Mouse (Mus musculus) lung, postnatal 0 days (tissue): Measurements from ENCODE around the gene 1700001L19Rik. TPM values are rescaled to one million over a fixed set of nuclear protein-coding genes. Genes with fewer than 3 reads are reported as not detected.

Source experiments
- ATAC-seq: fragments of 200-750 bp; cut with Nextera tagmentation; 2 replicates; pipeline ENCODE4 v1.8.0; 2017; ENCODE audit warnings: moderate library complexity
- DNase-seq: peaks from one replicate; pipeline ENCODE4 v3.0.0-alpha.2; 2016; ENCODE audit warnings: low spot score
- H3K27ac ChIP-seq: fragments of 300-500 bp; sonication (generic); 2 replicates; pipeline ENCODE4 v1.5.1; 2014; ENCODE audit warnings: antibody characterized with exemption, mild to moderate bottlenecking, low read length, mixed read lengths
- H3K27me3 ChIP-seq: fragments of 300-500 bp; sonication (generic); replicated peaks from 2 replicates; pipeline ENCODE4 v1.6.1; 2014; ENCODE audit warnings: low read length, mixed read lengths; ENCODE audit not compliant: insufficient read depth
- H3K36me3 ChIP-seq: fragments of 300-500 bp; sonication (generic); 2 replicates; pipeline ENCODE4 v1.6.1; 2014; ENCODE audit warnings: low read length, mixed read lengths; ENCODE audit not compliant: insufficient read depth
- H3K4me1 ChIP-seq: fragments of 300-500 bp; sonication (generic); 2 replicates; pipeline ENCODE4 v1.6.1; 2014; ENCODE audit warnings: antibody characterized with exemption, low read depth, low read length, mixed read lengths; ENCODE audit not compliant: insufficient read depth
- H3K4me2 ChIP-seq: fragments of 300-500 bp; sonication (generic); replicated peaks from 2 replicates; pipeline ENCODE4 v1.6.1; 2014; ENCODE audit warnings: low read depth, mild to moderate bottlenecking, low read length, moderate library complexity, mixed read lengths
- H3K4me3 ChIP-seq: fragments of 300-500 bp; sonication (generic); 2 replicates; pipeline ENCODE4 v1.5.1; 2014; ENCODE audit warnings: low read depth, low read length
- H3K9ac ChIP-seq: fragments of 300-500 bp; sonication (generic); replicated peaks from 2 replicates; pipeline ENCODE4 v1.6.1; 2014; ENCODE audit warnings: low read depth, mild to moderate bottlenecking
- H3K9me3 ChIP-seq: fragments of 300-500 bp; sonication (generic); 2 replicates; pipeline ENCODE4 v1.6.1; 2016; ENCODE audit warnings: low read length, mixed read lengths
- CTCF ChIP-seq: IDR thresholded peaks from 2 replicates; pipeline ENCODE4 v1.5.1; 2016; ENCODE audit warnings: antibody characterized with exemption, mild to moderate bottlenecking
- EP300 ChIP-seq: IDR thresholded peaks from 2 replicates; pipeline ENCODE4 v1.6.1; 2016; ENCODE audit warnings: antibody characterized with exemption, mild to moderate bottlenecking, control low read depth
- WGBS: fragments of 180-500 bp; shearing (Covaris S2); extraction: QIAGEN DNeasy Blood & Tissue Kit; methylation state at CpG from one replicate; pipeline ENCODE4 v1.1.7; 2014; 5-methylcytosine and 5-hydroxymethylcytosine counted together
- polyA plus RNA-seq: library from polyadenylated mRNA; unstranded; fragments of >200 nt; fragmentation: Nextera tagmentation; extraction: Ambion mirVana; gene quantifications from 2 replicates; pipeline ENCODE4 v1.2.1, GENCODE M21; 2015

1700001L19Rik gene
- polyA plus RNA-seq, 1 experiment from 2014 or later = 4.5 TPM

DNA sequence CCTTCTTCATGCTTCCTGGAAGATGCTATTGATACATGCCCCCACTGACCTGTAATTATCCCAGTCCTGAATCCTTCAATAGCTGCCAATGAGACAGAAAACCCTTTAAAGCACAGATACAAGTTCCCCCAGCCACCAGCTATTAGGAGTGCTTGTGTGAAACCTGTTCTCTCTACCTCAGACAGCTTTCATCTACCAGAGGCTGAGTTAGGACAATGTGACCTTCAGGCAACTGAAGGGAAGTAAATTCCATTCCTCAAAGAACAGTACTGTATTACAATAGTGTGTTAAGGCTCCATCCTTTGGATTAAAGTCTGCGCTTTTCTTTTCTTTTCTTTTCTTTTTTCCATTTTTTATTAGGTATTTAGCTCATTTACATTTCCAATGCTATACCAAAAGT, 45.6 kb downstream of the 1700001L19Rik start:
- no peak for DNase-seq
- no peak for ATAC-seq
- H3K4me3 ChIP-seq = no peak overlapping the region
- H3K4me2 ChIP-seq = no peak overlapping the region
- no peak overlapping the region for H3K27ac ChIP-seq
- no peaks in the 10 kb centered on the region for H3K27me3 ChIP-seq
- 93% methylated on average over 1 of the region's 1 CpGs for WGBS
- H3K9ac ChIP-seq = no peak overlapping the region
- TF ChIP-seq CTCF = no peak
- TF ChIP-seq EP300 = no peak
- H3K9me3 ChIP-seq = no peaks in the 10 kb centered on the region
- H3K4me1 ChIP-seq = no peaks in the 10 kb centered on the region
- no peaks in the 10 kb centered on the region for H3K36me3 ChIP-seq

Other genes starting within 250 kb of the 1700001L19Rik start
- 9.7 and 10.7 TPM in 2 replicates for gene Mtrr, start 15.3 kb upstream of the 1700001L19Rik start, polyA plus RNA-seq
- gene Fastkd3, start 15.2 kb upstream of the 1700001L19Rik start, polyA plus RNA-seq = 14.1 and 14.4 TPM in 2 replicates